Mouse (Mus musculus) gastrocnemius, postnatal 36 days (tissue): ENCODE results near the gene Sla2. TPM values are rescaled to one million over a fixed set of nuclear protein-coding genes. Genes with fewer than 3 reads are reported as not detected.
"Not testable (repeated sequence)": the region's sequence is repeated elsewhere in the genome, so short reads cannot be mapped to it uniquely, and the experiment has no call there.

Experiments used
- DNase-seq, 2 experiments: peaks; one replicate each; pipeline ENCODE4 v3.0.0; 2022
- intact Hi-C: fragments of 180-260 bp; cut with DNase I; formaldehyde crosslinking; loops from one replicate; pipeline ENCODE4 v1.15.1; 2025
- total RNA-seq, 2 experiments: library from RNA; stranded (reverse); gene quantifications; 2 replicates each; pipeline ENCODE4 v1.2.3; 2021

The Sla2 gene
- total RNA-seq, 2 experiments from 2014 or later, result 0.26 TPM; not detected in 1

DNA sequence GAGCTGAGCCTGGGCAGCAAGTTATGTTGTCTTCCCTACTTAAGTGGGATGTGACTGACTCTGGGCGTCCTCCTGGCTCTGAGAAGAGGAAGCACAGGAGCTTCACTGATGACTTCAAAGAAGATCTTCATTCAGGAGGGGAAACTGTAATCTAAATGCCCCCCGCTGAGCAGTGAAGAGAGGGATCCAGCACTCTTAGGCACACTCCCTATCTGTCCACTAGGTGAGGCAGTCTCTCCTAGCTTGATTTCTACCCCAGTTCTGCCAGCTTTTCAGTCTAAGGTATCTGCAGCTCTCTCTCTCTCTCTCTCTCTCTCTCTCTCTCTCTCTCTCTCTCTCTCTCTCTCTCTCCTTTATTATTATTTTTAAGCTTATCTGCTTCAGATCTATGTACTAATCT, 16.4 kb upstream of the Sla2 start:
- intact Hi-C loops, result loop anchor here (5.0 kb wide), 1 partner anchor 189 kb away; no protein-coding TSS in a partner anchor
- DNase-seq, result no peak

DNA sequence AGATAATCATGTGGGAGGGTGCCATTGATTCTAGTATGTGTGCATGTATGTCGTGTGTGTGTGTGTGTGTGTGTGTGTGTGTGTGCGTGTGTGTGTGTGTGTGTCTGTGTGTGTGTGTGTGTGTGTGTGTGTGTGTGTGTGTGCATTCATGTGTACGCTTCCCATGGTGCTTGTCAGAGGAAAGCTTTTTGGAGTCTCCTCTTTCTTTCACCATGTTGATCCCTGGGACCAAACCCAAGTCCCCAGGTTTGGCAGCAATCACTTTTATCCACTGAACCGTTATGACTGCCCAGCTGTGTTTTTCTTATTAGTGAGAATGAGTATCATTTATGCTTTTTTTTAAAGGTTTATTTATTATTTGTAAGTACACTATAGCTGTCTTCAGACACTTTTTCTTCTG, 15.4 kb upstream of the Sla2 start:
- intact Hi-C loops, result loop anchor here (5.0 kb wide), 1 partner anchor 190 kb away; no protein-coding TSS in a partner anchor

DNA sequence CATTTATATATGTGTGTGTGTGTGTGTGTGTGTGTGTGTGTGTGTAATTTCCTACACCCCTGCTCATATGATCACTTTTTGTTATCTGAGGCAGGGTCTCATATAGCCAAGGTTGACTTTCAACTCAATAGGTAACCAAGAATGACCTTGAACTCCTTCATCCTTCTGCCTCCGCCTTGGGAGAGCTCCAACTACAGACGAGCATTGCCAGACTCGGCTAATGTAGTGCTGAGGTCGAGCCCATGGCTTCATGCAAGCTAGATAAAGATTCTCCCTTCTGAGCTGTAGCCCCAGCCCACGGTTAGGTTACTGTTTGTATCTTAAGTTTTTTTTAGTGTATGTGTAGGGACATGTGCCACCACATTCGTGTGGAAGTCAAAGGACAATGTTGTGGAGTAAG, 14.9 kb upstream of the Sla2 start:
- intact Hi-C loops, result loop anchor here (5.0 kb wide), 1 partner anchor 190 kb away; no protein-coding TSS in a partner anchor
- no peak for DNase-seq

More for the DNA sequence above, 15.4 kb upstream of the Sla2 start:
- not testable (repeated sequence) for DNase-seq

DNA sequence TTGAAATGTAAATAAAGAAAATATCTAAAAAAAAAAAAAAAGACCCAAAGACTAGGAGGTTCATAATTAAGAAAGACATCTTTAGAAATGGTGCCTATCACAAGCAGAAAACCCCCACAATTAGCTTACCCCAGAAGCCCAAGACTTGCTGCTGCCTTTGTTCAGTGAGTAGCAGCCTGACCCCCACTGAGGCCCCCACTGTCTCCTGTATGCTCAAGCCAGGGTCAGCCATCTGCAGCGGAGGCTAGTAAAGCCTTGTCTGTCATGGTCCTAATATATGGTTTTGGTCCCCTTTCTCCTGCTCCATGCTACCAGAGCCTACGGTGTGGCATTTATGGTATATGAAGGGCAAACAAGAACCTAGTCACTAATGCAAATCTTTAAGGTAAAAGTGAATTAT, 14.4 kb upstream of the Sla2 start:
- no peak for DNase-seq
- intact Hi-C loops, result loop anchor here (5.0 kb wide), 1 partner anchor 191 kb away; no protein-coding TSS in a partner anchor

DNA sequence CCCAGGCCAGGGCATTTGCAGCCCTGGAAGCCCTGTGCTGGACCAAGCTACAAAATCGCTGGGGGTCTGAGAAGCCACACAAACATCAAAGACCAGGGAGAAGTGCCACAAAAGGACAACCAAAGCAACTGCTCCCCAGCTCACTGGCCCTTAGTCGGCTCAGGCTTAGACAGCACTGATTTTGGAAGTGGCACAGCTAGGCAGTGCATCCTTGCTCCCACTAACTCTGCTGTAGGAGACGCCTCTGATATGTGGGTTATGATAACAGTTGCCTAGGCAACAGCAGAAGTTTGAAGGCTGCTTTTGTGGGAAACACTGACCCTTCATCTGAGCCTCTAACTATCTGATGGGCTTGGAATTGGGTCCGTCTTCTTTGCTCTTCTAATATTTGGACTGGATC, 12.2 kb upstream of the Sla2 start:
- intact Hi-C loops, result no loop called here
- no peak for DNase-seq

DNA sequence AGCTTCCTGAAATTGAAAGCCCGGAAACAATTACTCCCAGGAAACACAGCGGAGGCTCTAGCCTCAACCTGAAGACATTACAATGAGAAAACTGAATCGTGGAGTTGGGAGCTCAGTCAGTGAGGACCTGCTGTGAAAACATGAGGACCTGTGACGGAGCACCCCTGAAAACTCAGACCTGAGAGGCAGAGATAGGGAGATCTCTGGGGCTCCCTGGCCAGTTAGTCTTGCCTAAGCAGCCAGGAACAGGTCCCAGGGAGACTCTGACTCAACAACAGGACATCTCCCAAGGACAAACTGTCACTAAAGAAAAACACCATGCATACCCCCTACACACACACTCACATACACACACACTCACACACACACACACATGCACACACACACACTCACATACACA, 11.4 kb upstream of the Sla2 start:
- intact Hi-C loops, result no loop called here
- no peak for DNase-seq

DNA sequence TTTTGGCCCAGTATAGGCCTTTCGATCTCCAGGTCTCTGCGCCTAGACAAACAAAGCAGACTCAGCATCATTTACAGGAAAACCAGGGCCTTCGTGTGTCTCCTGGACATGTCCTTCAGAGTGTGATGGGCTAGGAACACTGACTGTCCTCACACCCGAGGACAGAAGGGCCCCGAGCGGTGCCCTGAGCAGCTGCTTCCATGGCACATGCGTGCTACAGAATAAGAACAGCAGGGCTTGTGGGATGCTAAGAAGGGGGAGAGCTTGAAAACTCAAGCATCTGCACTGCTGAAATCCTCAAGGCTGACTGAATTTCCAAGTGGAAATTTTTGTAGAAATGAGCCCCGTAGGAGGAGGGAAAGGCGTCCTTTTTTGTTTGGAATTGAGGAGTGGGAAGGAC, 10.0 kb upstream of the Sla2 start:
- DNase-seq, result no peak
- intact Hi-C loops, result no loop called here

DNA sequence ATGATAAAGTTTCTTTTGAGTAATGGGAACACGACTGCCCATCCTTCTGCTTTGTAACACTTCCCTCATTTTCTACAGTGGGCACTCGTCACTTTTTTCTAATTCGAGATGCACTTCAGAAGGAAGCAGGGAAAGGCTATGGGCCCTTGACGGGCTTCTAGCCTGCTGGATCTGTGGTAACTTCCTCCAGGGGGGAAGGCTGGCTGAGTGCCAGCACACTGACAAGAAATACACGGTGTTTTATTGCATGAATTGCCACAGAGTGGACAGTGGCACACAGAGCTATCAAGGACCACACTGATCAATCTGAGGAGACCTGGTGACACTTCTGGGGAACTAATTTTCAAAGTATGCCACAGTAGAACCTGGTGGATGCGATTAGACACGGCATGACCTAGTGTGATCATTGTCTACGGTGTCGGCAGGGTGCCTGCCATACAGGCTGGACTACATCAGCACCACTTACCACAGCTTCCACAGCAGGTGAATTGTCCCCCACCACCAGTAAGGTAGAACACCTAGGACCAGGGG, 9.5 kb upstream of the Sla2 start:
- intact Hi-C loops, result no loop called here
- DNase-seq, result no peak

DNA sequence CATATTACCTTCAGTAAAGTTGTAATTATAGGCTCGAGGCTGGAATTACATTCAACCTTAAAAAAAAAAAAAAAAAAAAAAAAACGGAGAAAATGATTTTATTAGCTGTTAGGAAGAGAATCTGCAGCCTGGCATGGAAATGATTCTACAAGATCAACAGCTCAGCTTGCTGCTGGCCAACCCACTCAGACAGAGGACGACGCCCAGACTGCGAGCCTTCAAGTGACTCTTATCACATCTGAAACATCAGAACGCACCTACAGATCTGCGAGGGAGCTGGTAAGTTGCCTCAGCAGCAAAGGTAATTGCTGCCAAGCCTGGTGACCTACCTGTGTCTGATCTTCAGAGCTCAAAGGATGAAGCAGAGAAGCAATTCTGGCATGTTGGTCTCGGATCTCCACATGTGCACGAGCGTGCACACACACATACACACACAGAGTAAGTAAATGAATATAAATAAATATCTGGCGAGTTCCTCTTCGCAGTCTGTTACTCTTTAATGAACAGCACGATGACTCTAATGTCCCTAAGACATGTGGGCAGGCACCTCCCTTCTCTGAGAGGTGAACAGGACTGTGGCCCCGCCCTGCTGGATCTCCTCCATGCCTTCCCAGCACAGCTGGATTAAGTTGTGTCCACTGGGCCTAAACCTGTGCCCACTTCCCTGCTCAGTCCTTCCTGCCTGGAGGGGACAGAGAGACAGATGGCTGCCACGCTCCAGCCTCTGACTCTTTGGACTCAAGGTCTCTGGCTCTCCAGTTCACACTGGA, 7.7 kb upstream of the Sla2 start:
- DNase-seq, result no peak
- intact Hi-C loops, result no loop called here

DNA sequence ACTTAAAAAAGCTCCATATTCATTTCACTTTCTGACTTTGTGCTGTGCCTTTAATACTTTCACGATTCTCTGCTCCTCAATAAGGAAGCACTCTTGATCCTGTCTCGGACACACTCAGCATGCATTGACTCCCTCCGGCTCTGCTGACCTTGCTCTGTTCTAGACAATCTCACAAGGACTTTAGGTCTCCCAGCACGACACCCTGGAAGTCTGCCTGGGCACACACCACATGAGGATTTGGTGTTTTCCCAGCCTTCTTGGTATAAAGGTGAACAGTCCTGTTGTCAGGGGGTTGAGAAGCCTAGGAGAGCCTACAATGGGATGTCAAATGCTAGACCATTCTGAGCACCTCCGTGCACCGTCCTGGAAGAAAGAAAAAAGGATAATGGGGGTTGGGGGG, 5.8 kb upstream of the Sla2 start:
- DNase-seq, result no peak
- intact Hi-C loops, result no loop called here

DNA sequence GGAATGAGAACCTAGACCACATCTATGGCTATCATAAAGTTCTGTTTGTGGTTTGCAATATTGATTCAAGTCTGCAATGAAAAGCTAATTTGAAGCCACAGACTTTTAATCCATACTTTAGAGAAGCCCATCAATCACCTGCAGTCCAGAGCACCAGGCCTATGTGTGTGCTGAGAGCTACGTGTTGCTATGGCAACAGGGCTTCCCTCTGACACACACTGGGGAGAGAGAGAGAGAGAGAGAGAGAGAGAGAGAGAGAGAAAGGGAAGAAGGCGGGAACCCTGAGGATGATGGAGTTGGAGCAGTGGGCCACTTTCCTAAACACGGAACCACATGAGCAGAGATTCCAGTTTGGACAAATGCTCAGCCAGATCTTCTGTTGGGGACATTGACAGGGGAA, 5.2 kb upstream of the Sla2 start:
- no peak for DNase-seq
- intact Hi-C loops, result no loop called here

DNA sequence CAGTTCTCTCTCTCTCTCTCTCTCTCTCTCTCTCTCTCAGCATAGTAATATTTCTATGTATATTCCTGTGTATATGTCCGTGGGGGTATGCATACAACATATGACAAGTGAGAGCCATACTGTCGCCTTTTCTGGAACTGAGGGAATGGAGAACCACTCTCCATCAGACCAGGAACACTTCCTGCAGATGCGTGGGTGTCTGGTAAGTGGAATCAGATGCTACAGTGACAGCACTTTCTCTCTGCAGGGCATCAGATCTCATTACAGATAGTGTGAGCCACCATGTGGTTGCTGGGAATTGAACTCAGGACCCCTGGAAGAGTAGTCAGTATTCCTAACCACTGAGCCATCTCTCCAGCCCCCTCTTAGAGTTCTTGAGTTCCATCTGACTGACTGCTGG, 1.5 kb upstream of the Sla2 start:
- intact Hi-C loops, result no loop called here
- DNase-seq, result no peak

DNA sequence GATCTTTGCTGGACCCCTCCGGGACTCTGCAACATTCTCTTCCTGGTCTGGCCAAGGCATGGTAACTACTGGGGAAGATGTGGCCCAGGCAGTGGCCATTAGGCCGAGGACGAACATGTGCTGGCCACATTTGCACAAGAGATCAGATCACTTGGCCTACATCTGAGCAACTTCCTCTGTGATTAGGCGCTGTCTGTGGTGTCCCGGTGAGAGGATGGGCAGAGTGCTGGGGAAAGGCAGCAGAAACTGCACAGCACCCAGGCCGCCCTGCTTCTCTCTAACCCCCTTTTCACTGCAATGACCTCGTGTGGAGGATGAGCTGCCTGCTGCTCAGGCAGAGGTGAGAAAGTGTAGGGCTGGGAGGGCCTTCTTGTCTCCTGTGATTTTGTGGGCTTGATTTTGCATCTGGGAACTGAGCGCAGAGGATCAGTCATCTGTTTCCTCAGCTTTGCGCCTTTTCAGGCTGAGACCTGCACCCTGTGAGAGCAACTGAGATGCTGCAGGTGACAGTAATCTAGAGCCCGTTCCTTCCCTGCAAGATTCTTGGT, 834 bp downstream of the Sla2 start:
- intact Hi-C loops, result no loop called here
- no peak for DNase-seq

DNA sequence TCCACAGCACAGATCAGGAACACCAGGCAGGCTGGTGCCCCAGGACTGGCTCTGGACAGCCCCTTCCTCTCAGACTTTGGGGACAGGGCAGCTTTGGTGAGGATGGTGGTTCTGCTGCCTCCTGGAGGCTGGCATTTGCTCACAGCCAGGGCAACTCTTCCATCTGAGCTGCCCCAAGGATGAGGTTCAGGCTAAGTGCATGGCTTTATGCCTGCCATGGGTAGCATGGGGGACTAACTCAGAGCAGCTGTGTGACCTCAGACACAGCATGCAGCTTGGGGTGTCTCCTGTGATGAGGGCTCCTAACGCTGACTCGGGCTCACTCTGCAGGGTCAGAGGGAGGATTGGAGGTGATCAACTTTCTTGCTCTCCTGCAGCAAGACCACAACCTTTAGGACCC, 1.3 kb downstream of the Sla2 start:
- DNase-seq, intact Hi-C loops: not testable (repeated sequence)

DNA sequence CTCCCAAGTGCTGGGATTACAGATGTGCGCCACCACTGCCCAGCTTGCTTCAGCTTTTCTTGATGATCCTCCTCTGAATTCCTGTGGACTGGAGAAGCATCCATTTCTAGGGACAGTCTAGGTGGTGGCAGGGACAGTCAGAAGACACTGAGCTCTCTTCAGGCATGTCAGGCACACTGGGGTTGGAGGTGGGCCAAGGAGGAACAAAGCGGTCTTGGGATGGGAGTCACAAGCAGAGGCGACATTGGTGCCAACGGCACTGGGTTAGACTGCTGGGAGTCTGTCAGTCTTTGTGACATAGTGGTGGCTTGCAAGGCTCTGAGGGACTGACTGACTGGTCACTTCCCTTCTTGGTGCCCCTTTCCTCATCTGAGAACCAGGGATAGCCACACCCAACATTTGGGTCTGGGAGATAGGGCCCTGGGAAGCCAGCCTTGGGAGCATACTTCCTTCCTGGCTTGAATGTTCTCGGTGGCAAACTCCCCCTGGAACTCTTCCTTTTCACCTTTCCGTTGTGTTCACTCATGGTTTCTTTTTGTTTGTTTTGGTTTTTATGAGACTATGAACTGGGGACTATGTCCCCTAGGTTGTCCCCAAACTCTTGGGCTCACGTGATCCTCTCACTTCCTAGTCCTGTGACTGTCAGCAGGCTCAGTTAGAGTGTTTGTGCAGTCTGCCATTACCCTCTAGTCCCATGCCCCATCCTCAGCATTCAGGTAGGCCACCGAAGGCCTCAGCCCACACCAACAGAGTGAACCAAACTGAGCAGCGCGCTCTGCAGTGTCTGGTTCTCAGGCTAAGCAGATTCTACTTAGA, 2.4 kb downstream of the Sla2 start:
- no peak for DNase-seq
- intact Hi-C loops, result no loop called here

DNA sequence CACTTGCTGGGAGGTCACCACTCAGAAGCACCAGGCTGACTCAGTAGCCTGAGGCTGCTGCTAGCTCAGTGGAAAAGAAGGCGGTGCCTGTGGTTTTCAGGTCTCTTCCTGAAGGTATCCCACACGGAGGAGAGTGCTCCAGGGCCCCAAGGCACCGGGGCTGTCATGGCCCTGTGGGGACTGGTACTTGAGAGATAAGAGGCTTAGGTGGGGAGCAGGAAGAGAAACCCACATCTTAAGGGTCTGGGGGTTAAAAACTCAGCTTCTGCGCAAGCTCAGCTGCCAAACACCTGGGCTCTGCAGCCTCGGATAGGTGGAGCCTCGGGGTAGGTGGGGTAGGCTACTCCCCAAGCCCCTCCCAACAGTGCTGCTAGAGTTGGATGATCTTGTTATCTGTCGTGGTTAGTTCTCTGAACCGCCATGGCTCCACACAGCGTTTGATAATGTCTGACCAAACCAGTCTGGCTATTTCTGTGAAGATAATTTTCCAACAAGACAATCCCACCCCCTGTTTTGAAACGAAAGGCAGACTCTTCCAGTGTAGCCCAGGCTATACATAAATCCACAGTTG, 4.5 kb downstream of the Sla2 start:
- intact Hi-C loops, result no loop called here
- DNase-seq, result no peak

DNA sequence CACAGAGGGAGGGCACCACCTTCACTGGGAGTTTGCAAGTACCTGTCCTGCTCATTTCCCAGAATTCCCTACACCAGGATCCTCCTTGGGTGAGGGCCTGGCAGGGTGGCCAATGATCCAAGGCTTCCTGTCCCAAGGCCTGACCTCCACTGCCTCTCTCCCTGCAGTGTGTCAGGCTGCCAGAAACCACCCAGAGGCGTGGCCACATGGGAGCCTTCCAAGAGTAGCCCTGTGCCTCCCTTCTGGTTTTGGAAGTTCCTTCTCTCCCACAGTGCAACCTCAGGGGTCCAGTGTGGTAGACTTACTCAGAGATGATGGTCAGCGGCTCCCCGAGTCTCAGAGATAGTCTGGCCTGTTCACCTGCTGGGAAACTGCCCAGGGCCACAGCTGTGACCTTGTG, 7.5 kb downstream of the Sla2 start:
- intact Hi-C loops, result no loop called here
- no peak for DNase-seq

DNA sequence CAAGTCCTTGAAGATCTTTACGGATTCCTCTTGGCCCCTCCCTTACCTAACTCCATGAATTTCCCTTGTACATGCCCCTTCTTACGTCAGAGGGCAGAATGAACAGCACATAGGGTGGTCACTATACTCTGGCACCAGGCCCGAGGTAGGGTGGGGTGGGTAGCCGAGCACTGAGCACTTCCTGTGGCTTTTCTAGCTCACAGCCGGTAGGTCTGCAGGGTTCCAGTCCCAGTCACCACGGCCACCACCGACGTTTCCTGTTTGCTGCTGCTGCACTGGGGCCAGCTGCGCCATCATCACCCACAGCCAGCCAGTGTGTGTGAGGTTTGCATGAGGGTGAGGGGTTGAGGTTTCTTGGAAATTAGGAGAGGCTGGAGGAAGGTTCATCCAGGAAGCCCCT, 9.3 kb downstream of the Sla2 start:
- intact Hi-C loops, result no loop called here

DNA sequence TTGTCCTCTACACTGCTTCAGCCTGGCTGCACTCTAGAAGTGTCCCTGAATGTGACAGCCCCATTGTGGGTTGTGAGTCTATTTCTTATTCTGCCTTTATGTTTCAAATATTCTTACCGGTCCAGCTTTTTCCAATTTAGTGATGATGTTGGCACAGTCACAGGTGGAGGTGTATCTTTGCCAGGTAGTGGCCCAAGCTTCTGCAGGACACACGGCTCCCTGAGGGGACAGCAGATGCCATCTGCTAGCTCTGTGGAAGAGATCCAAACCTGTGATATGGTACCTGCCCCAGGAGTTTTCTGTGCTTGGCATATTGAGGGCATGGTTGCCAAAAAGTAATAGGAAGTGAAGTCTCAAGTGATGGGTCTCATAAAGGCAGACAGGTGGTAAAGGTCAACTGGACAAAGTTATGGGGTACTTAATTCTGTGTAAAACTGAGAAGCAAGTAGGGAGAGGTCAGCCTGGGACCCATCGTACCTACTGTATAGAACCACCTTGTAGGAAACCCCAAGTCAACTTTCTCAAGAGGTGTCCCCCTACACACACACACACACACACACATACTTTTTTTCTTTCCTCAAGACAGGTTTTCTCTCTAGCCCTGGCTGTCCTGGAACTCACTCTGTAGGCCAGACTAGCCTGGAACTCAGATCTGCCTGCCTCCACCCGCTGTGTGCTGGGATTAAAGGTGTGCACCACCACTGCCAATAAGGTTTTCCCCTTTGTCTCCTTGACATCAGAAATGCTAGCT, 12.1 kb downstream of the Sla2 start:
- intact Hi-C loops, result loop anchor here (5.0 kb wide), 1 partner anchor 222 kb away; no protein-coding TSS in a partner anchor
- DNase-seq, result no peak

More for the DNA sequence above, 9.3 kb downstream of the Sla2 start:
- DNase-seq, result no peak
